Mouse (Mus musculus) frontal cortex, postnatal 14 days (tissue): ENCODE data around the gene Plgrkt.

Experiments used
- DNase-seq, 2 experiments: peaks; one replicate each; pipeline ENCODE4 v3.0.0; 2022; ENCODE audit warnings: low spot score in 2 of 2

The Plgrkt gene

GRCm38 (mm10) chr19:29383368-29383767 is 16.2 kb upstream of the Plgrkt start:
- no peak for DNase-seq

GRCm38 (mm10) chr19:29379839-29380603 is 12.8 kb upstream of the Plgrkt start:
- no peak for DNase-seq

GRCm38 (mm10) chr19:29376382-29376781 is 9.2 kb upstream of the Plgrkt start:
- DNase-seq = no peak

- no peak for DNase-seq
These were observed 7.8 kb upstream of the Plgrkt start for GRCm38 (mm10) chr19:29374947-29375346.

GRCm38 (mm10) chr19:29373438-29373837 is 6.2 kb upstream of the Plgrkt start:
- DNase-seq = no peak

GRCm38 (mm10) chr19:29372621-29373020 is 5.4 kb upstream of the Plgrkt start:
- DNase-seq = no peak

- no peak for DNase-seq
These were observed 4.9 kb upstream of the Plgrkt start for GRCm38 (mm10) chr19:29372138-29372537.

GRCm38 (mm10) chr19:29371284-29372081 is 4.3 kb upstream of the Plgrkt start:
- no peak for DNase-seq

- DNase-seq = no peak
These were observed 3.5 kb upstream of the Plgrkt start for GRCm38 (mm10) chr19:29370545-29371283.

- no peak for DNase-seq
These were observed 2.9 kb upstream of the Plgrkt start for GRCm38 (mm10) chr19:29370112-29370511.

GRCm38 (mm10) chr19:29368671-29369309 is 1.6 kb upstream of the Plgrkt start:
- DNase-seq = no peak

GRCm38 (mm10) chr19:29368041-29368440 is 851 bp upstream of the Plgrkt start:
- DNase-seq = no peak

GRCm38 (mm10) chr19:29366226-29366968 is 793 bp downstream of the Plgrkt start:
- DNase-seq = no peak

GRCm38 (mm10) chr19:29365105-29365504 is 2.1 kb downstream of the Plgrkt start:
- no peak for DNase-seq

- DNase-seq = no peak
These were observed 3.1 kb downstream of the Plgrkt start for GRCm38 (mm10) chr19:29364076-29364475.

- DNase-seq = no peak
These were observed 3.6 kb downstream of the Plgrkt start for GRCm38 (mm10) chr19:29363557-29363956.

GRCm38 (mm10) chr19:29362173-29362930 is 4.8 kb downstream of the Plgrkt start:
- no peak for DNase-seq

GRCm38 (mm10) chr19:29361468-29362130 is 5.6 kb downstream of the Plgrkt start:
- DNase-seq = peak; percentile 85 to 88

GRCm38 (mm10) chr19:29360251-29360650 is 6.9 kb downstream of the Plgrkt start:
- DNase-seq = no peak

- no peak for DNase-seq
These were observed 10.9 kb downstream of the Plgrkt start for GRCm38 (mm10) chr19:29356281-29356680.
